Comparison of ENCODE assay signal across 8 mouse cellular contexts in genomic region chr9:44130581-44131275, GRCm38 (mm10). TPM values are rescaled to one million over a fixed set of nuclear protein-coding genes. Genes with fewer than 3 reads are reported as not detected.
A peak's percentile ranks its signal among the peaks of the same experiment; 100 is the strongest.
DNase-seq lines count a peak whose midpoint lies in the region; ATAC-seq and TF ChIP-seq lines count a peak whose summit lies in the region.

No protein-coding gene starts in this region.

- ATAC-seq in forebrain, embryonic 15.5 days (replicated peaks), result no peak
- no peak for ATAC-seq in hindbrain, embryonic 14.5 days (ENCODE audit: low FRiP score)
- no peak; the same call in 1 of the 2 replicates for ATAC-seq in liver, embryonic 11.5 days (replicated peaks; ENCODE audit: low FRiP score)
- peak; percentile 46; the same call in 1 of the 2 replicates for ATAC-seq in neural tube, embryonic 11.5 days (ENCODE audit: insufficient read depth, low FRiP score, low TSS enrichment)

- H3K4me2 ChIP-seq in forebrain, embryonic 15.5 days (replicated peaks), result peak overlapping the region; percentile 58
- peak overlapping the region; percentile 57 for H3K4me2 ChIP-seq in hindbrain, embryonic 14.5 days (replicated peaks)
- H3K4me2 ChIP-seq in liver, embryonic 11.5 days, result peak overlapping the region; percentile 69
- H3K4me2 ChIP-seq in neural tube, embryonic 11.5 days (ENCODE audit: low read depth), result peak overlapping the region; percentile 70

- no peak overlapping the region; the same call in 1 of the 2 replicates for H3K4me3 ChIP-seq in thymus, adult 2 months (ENCODE audit: control insufficient read depth, insufficient read depth, low read length)
- H3K4me3 ChIP-seq in forebrain, embryonic 15.5 days, result no peak overlapping the region
- H3K4me3 ChIP-seq in hindbrain, embryonic 14.5 days (replicated peaks; ENCODE audit: low read length), result no peak overlapping the region
- peak overlapping the region; percentile 41 for H3K4me3 ChIP-seq in liver, embryonic 11.5 days (ENCODE audit: low read depth, low read length)
- H3K4me3 ChIP-seq in neural tube, embryonic 11.5 days (ENCODE audit: low read depth, low read length), result peak overlapping the region; percentile 34

- H3K4me1 ChIP-seq in thymus, adult 2 months (replicated peaks; ENCODE audit: control insufficient read depth, insufficient read depth, low read length), result peaks cover 36% of the 10 kb centered on the region
- H3K4me1 ChIP-seq in forebrain, embryonic 15.5 days, result peaks cover 49% of the 10 kb centered on the region
- peaks cover 40% of the 10 kb centered on the region for H3K4me1 ChIP-seq in hindbrain, embryonic 14.5 days (replicated peaks; ENCODE audit: control insufficient read depth, insufficient read depth, low read length)
- peaks cover 29% of the 10 kb centered on the region for H3K4me1 ChIP-seq in liver, embryonic 11.5 days (replicated peaks; ENCODE audit: control insufficient read depth, insufficient read depth, low read length)
- H3K4me1 ChIP-seq in neural tube, embryonic 11.5 days (ENCODE audit: control insufficient read depth, insufficient read depth, low read length), result peaks cover 32% of the 10 kb centered on the region

- no peak overlapping the region for H3K27ac ChIP-seq in thymus, adult 2 months (ENCODE audit: control insufficient read depth, insufficient read depth, low read length)
- H3K27ac ChIP-seq in forebrain, embryonic 15.5 days (replicated peaks), result 0 out of 2 replicates have a peak overlapping the region, but pooled peaks have one; percentile 22
- H3K27ac ChIP-seq in hindbrain, embryonic 14.5 days, result peak overlapping the region; percentile 55
- H3K27ac ChIP-seq in liver, embryonic 11.5 days (ENCODE audit: low read depth, low read length), result peak overlapping the region; percentile 59
- H3K27ac ChIP-seq in neural tube, embryonic 11.5 days (ENCODE audit: low read depth, low read length), result peak overlapping the region; percentile 46; the same call in 1 of the 2 replicates

- DNase-seq in thymus, postnatal 14 days, result peak; percentile 47
- no peak for DNase-seq in thymus, adult 2 months
- DNase-seq in hindbrain, embryonic 14.5 days (ENCODE audit: low spot score), result no peak
- DNase-seq in liver, embryonic 11.5 days (ENCODE audit: low spot score), result no peak
- peak; percentile 65 for DNase-seq in neural tube, embryonic 11.5 days (ENCODE audit: low spot score)
- DNase-seq in layer of hippocampus, adult 9-11 months, result no peak
- DNase-seq in spleen, postnatal 10 days (ENCODE audit: low spot score in 2 of 2), result no peak

- peak overlapping the region; percentile 30; the same call in 1 of the 2 replicates for H3K9ac ChIP-seq in forebrain, embryonic 15.5 days (replicated peaks)
- H3K9ac ChIP-seq in hindbrain, embryonic 14.5 days, result peak overlapping the region; percentile 51; the same call in 1 of the 2 replicates
- H3K9ac ChIP-seq in liver, embryonic 11.5 days (ENCODE audit: low read depth, low read length), result peak overlapping the region; percentile 30; the same call in 1 of the 2 replicates
- H3K9ac ChIP-seq in neural tube, embryonic 11.5 days (ENCODE audit: low read length), result peak overlapping the region; percentile 61

- H3K36me3 ChIP-seq in thymus, adult 2 months (ENCODE audit: control insufficient read depth, insufficient read depth, low read length), result no peaks in the 10 kb centered on the region
- H3K36me3 ChIP-seq in forebrain, embryonic 15.5 days, result no peaks in the 10 kb centered on the region
- H3K36me3 ChIP-seq in hindbrain, embryonic 14.5 days (replicated peaks; ENCODE audit: control insufficient read depth, insufficient read depth), result no peaks in the 10 kb centered on the region
- no peaks in the 10 kb centered on the region for H3K36me3 ChIP-seq in liver, embryonic 11.5 days (ENCODE audit: control insufficient read depth, insufficient read depth, low read length)
- H3K36me3 ChIP-seq in neural tube, embryonic 11.5 days (ENCODE audit: control insufficient read depth, insufficient read depth, low read length), result no peaks in the 10 kb centered on the region

- no peak for TF ChIP-seq POLR2A in thymus, adult 2 months (IDR thresholded peaks at IDR 0.05; ENCODE audit: control insufficient read depth, extremely low read depth, insufficient read depth, low read length, poor library complexity)

- no peak for TF ChIP-seq CTCF in thymus, adult 2 months (IDR thresholded peaks at IDR 0.05; ENCODE audit: borderline replicate concordance, control insufficient read depth, extremely low read depth, insufficient read depth, low read length, poor library complexity)

- 38% methylated on average over 18 of the region's 19 CpGs for WGBS in thymus, adult 2 months
- WGBS in forebrain, embryonic 15.5 days, result 17% methylated on average over 19 of the region's 19 CpGs
- 20% methylated on average over 19 of the region's 19 CpGs for WGBS in hindbrain, embryonic 14.5 days
- WGBS in liver, embryonic 11.5 days, result 18% methylated on average over 19 of the region's 19 CpGs
- WGBS in neural tube, embryonic 11.5 days, result 13% methylated on average over 19 of the region's 19 CpGs

- no peaks in the 10 kb centered on the region for H3K9me3 ChIP-seq in forebrain, embryonic 15.5 days
- H3K9me3 ChIP-seq in hindbrain, embryonic 14.5 days (ENCODE audit: control insufficient read depth, low read length), result no peaks in the 10 kb centered on the region
- no peaks in the 10 kb centered on the region for H3K9me3 ChIP-seq in liver, embryonic 11.5 days (ENCODE audit: control insufficient read depth, low read length)
- H3K9me3 ChIP-seq in neural tube, embryonic 11.5 days (ENCODE audit: control insufficient read depth, low read length), result no peaks in the 10 kb centered on the region

- H3K27me3 ChIP-seq in thymus, adult 2 months (ENCODE audit: control insufficient read depth, insufficient read depth, low read length), result peaks cover 13% of the 10 kb centered on the region; the same call in 1 of the 2 replicates
- H3K27me3 ChIP-seq in forebrain, embryonic 15.5 days, result peaks cover 12% of the 10 kb centered on the region
- H3K27me3 ChIP-seq in hindbrain, embryonic 14.5 days (ENCODE audit: control insufficient read depth, insufficient read depth, low read length), result peaks cover 54% of the 10 kb centered on the region
- H3K27me3 ChIP-seq in liver, embryonic 11.5 days (replicated peaks; ENCODE audit: control insufficient read depth, insufficient read depth, low read length), result peaks cover 71% of the 10 kb centered on the region
- peaks cover 31% of the 10 kb centered on the region for H3K27me3 ChIP-seq in neural tube, embryonic 11.5 days (ENCODE audit: control insufficient read depth, insufficient read depth, low read length)

RNA-seq across cellular contexts. Expression of gene Mcam, which starts 3.5 kb away (rescaled TPM):
- 13.0 and 18.7 TPM in 2 replicates for polyA plus RNA-seq in thymus, adult 2 months (2012; rRNA removed)
- 11.3 and 13.1 TPM in 2 replicates for polyA plus RNA-seq in forebrain, embryonic 15.5 days (2015; fragmentation: Nextera tagmentation; extraction: Ambion mirVana)
- 12.6 and 13.6 TPM in 2 replicates for polyA plus RNA-seq in hindbrain, embryonic 14.5 days (2014; fragmentation: Nextera tagmentation; extraction: Ambion mirVana)
- 12.0 and 13.0 TPM in 2 replicates for polyA plus RNA-seq in liver, embryonic 11.5 days (2014; fragmentation: Nextera tagmentation; extraction: Ambion mirVana)
- polyA plus RNA-seq in neural tube, embryonic 11.5 days (2014; fragmentation: Nextera tagmentation; extraction: Ambion mirVana), result 14.3 and 15.0 TPM in 2 replicates

RNA-seq across cellular contexts. Expression of gene Rnf26, which starts 17.4 kb away (rescaled TPM):
- polyA plus RNA-seq in thymus, adult 2 months (2012; rRNA removed), result 72.3 and 119 TPM in 2 replicates
- polyA plus RNA-seq in forebrain, embryonic 15.5 days (2015; fragmentation: Nextera tagmentation; extraction: Ambion mirVana), result 39.9 and 40.1 TPM in 2 replicates
- 30.6 and 32.7 TPM in 2 replicates for polyA plus RNA-seq in hindbrain, embryonic 14.5 days (2014; fragmentation: Nextera tagmentation; extraction: Ambion mirVana)
- polyA plus RNA-seq in liver, embryonic 11.5 days (2014; fragmentation: Nextera tagmentation; extraction: Ambion mirVana), result 61.1 and 62.3 TPM in 2 replicates
- 62.4 and 71.1 TPM in 2 replicates for polyA plus RNA-seq in neural tube, embryonic 11.5 days (2014; fragmentation: Nextera tagmentation; extraction: Ambion mirVana)

RNA-seq across cellular contexts. Expression of gene Gm49380, which starts 17.4 kb away (rescaled TPM):
- not detected in 2 replicates for polyA plus RNA-seq in thymus, adult 2 months (2012; rRNA removed)
- 0.17 and 0.18 TPM in 2 replicates for polyA plus RNA-seq in forebrain, embryonic 15.5 days (2015; fragmentation: Nextera tagmentation; extraction: Ambion mirVana)
- 0.35 TPM in 1 of 2 replicates, not detected in the other for polyA plus RNA-seq in hindbrain, embryonic 14.5 days (2014; fragmentation: Nextera tagmentation; extraction: Ambion mirVana)
- not detected in 2 replicates for polyA plus RNA-seq in liver, embryonic 11.5 days (2014; fragmentation: Nextera tagmentation; extraction: Ambion mirVana)
- polyA plus RNA-seq in neural tube, embryonic 11.5 days (2014; fragmentation: Nextera tagmentation; extraction: Ambion mirVana), result 0.20 and 0.95 TPM in 2 replicates

RNA-seq across cellular contexts. Expression of gene C1qtnf5, which starts 23.7 kb away (rescaled TPM):
- polyA plus RNA-seq in thymus, adult 2 months (2012; rRNA removed), result 3.4 and 5.0 TPM in 2 replicates
- 2.2 and 3.6 TPM in 2 replicates for polyA plus RNA-seq in forebrain, embryonic 15.5 days (2015; fragmentation: Nextera tagmentation; extraction: Ambion mirVana)
- 7.0 and 8.0 TPM in 2 replicates for polyA plus RNA-seq in hindbrain, embryonic 14.5 days (2014; fragmentation: Nextera tagmentation; extraction: Ambion mirVana)
- 0.13 and 0.26 TPM in 2 replicates for polyA plus RNA-seq in liver, embryonic 11.5 days (2014; fragmentation: Nextera tagmentation; extraction: Ambion mirVana)
- 0.27 and 0.31 TPM in 2 replicates for polyA plus RNA-seq in neural tube, embryonic 11.5 days (2014; fragmentation: Nextera tagmentation; extraction: Ambion mirVana)

RNA-seq across cellular contexts. Expression of gene Mfrp, which starts 29.2 kb away (rescaled TPM):
- 0.09 TPM in 1 of 2 replicates, not detected in the other for polyA plus RNA-seq in thymus, adult 2 months (2012; rRNA removed)
- 0.18 and 0.23 TPM in 2 replicates for polyA plus RNA-seq in forebrain, embryonic 15.5 days (2015; fragmentation: Nextera tagmentation; extraction: Ambion mirVana)
- polyA plus RNA-seq in hindbrain, embryonic 14.5 days (2014; fragmentation: Nextera tagmentation; extraction: Ambion mirVana), result 0.31 and 0.41 TPM in 2 replicates
- polyA plus RNA-seq in liver, embryonic 11.5 days (2014; fragmentation: Nextera tagmentation; extraction: Ambion mirVana), result 0.14 TPM in 1 of 2 replicates, not detected in the other
- polyA plus RNA-seq in neural tube, embryonic 11.5 days (2014; fragmentation: Nextera tagmentation; extraction: Ambion mirVana), result 0.15 and 0.21 TPM in 2 replicates

Comparison
In these comparisons a context has a peak if more than half of its experiments do, and no peak if none do; other contexts are left out.
1. DNase-seq: peak in thymus, postnatal 14 days (single experiment) and neural tube, embryonic 11.5 days (single experiment); none in thymus, adult 2 months (single experiment), hindbrain, embryonic 14.5 days (single experiment), liver, embryonic 11.5 days (single experiment), layer of hippocampus, adult 9-11 months (single experiment) and spleen, postnatal 10 days (0 of 2).
2. H3K4me3 ChIP-seq: peak in liver, embryonic 11.5 days (single experiment) and neural tube, embryonic 11.5 days (single experiment); none in thymus, adult 2 months (single experiment), forebrain, embryonic 15.5 days (single experiment) and hindbrain, embryonic 14.5 days (single experiment).
3. Peak in every context shown above with its lines, with median percentiles within 50 percentile points of each other: H3K4me2 ChIP-seq and H3K9ac ChIP-seq.